Mouse (Mus musculus): ENCODE measurements at regions not wholly inside any gene's neighbourhood (a gene's known extent, or its start where the extent isn't known, plus 50 kb on each side); places are given as distances from the start of the nearest gene placed in this dataset.
A peak's percentile ranks its signal among the peaks of the same experiment; 100 is the strongest.
"Not testable (repeated sequence)": the region's sequence is repeated elsewhere in the genome, so short reads cannot be mapped to it uniquely, and the experiment has no call there.

DNA sequence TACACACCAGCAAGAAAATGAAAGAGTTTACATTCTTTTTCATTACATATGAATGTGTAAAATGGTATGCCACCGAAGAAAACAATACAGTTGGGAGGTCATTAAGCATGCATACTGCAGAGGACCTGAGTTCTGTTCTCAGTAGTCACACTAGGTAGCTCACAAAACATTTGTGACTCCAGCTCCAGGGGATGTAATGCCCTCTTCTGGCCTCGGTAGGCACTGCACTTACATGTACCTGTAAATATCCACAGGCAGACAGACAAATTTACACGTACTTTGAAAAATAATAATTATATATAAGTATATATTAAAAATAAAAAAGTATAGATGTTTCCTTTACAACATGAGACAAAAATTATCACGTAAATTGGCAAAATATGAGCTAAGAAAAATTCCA lies 342.3 kb upstream of the Gm28363 start:
- DNase-seq = peak in 1 of 2 experiments; percentile 48

DNA sequence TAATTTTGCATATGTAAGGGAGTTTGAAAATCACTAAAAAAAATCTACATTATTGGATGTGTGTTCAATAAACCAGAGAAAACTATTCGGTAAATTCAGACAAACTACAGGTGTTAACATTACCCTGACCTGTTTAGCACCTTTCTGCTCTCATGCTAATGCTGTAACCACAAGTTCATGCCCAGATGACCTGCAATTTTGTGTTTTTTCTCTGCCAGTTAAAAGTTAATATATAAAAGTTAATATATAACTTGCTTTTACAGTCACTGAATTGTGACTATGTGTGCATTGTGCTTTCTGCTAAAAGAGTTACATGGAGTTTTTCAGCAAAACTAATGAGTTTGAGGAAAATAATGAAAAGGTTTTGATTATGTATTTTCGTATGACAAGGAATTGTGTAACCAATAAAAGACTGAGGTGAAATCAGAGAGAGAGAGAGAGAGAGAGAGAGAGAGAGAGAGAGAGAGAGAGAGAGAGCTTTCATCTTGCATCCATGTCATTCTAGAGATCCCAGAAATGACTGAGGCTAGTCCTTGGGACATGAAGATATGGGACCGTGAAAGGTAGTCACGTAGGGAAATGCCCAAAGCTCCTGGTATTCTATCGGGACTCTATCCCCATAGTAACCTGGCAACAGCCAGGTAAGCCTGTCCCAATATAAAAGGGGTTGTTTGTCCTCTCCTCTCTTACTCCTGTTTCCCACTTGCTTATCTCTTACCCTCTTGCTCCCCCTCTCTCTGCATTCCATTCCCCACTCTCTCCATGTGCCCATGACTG lies 340.3 kb upstream of the Gm28363 start:
- DNase-seq = peak in 1 of 2 experiments; percentile 28

DNA sequence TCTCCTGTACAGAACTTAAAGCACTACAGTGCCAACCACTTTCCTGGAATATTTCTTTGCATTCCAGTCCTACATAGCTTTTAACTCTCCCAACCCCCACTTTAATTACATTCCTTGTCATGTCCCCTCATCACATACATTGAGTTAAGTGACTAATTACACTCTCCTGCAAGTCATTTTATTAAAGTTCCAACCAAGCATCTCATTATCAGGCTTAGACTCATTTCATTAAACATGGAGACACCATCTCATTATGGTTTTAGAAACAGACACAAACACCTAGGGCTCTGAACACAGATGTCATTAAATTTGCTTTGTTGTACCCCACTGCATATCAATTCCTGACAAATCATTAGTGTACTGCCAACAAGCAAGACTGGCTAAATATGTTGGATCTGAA lies 332.9 kb upstream of the Gm28363 start:
- no peak for DNase-seq

DNA sequence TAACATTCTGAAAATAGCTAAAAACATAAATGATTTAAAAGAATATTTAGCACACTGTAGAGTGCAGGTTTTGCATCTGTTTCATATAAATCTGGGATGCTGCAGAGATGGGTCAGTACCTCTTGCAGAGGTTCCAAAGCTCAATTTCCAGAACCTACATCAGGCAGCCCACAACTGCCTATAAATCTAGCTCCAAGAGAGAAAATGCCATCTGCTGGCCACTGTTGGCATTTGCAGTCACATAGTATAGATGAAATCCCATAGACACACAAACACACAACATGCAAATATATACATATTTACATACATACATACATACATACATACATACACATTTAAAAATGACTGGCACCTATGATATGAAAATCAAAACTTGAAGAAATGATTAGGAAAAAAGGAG lies 284.6 kb upstream of the Gm28363 start:
- DNase-seq = peak; percentile 6 to 65

DNA sequence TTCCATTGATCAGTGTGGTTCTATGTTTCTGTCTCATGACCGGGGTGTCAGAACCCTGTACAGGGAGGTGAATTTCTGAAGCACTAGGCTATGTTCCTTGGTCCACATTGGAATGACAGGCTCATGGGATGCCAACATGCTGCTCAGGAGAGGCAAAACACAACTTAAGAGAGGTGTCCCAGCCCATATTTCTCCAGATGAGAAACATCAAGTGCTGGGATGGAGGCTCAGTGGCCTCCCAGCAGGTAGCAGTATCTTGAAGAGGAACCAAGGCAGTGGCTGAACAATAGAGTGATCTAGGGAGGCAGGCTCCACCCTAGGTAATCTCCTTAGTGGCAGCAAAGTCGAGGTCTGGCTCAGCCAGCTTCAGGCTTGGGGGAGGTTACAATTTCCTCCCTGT lies 239.2 kb upstream of the Gm28363 start:
- DNase-seq = no peak

DNA sequence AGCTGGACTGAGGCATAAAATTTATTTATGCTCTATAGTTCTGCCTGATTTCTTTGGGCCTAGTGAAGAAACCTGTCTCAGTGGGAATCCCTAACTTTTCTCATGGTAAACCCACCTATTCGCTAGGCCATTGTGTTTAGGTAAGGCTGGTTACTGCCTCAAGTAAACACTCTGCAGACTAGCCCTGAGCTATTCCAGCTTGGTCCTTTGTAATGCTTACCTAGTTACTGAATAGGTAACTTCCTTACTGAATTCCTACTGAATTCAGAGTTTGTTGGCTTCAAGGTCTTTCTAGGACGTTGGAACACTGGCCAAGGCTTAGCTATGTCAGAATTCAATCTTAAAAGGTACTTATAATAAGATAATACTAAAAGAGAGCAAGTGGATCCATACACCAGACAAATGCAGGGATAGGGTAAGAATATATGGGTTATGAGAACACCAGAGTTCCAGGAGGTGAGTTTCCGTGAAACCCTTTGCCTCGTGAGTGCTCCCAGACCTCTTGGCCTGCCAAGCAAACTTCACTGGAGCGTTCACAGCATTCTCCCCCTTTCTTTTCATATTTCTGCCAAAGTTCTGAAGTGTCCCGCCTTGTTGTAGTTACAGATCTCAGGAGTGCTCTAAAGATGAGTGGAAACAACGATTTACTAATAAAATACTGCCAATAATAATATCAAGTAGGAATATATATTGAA lies 238.6 kb upstream of the Gm28363 start:
- DNase-seq = not testable (repeated sequence)

DNA sequence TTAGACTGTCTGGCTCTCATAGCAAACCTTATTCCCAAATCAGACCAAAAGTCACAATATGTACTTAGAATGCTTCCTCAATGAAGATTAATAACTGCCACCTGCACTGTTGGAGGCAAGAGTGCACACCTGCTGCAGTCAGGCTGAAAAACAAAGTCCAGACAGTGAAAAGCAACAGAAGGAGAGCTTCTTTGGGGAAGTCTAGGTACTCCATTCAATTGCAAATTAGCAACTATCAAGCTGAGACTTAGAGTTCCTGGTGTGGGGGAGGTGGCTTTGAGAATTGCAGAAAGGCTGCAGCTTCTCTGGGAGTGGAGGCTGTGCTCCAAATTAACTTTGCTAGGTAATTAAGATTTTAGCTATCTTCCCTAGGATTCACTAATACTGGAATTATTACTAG lies 237.8 kb upstream of the Gm28363 start:
- DNase-seq = not testable (repeated sequence)

DNA sequence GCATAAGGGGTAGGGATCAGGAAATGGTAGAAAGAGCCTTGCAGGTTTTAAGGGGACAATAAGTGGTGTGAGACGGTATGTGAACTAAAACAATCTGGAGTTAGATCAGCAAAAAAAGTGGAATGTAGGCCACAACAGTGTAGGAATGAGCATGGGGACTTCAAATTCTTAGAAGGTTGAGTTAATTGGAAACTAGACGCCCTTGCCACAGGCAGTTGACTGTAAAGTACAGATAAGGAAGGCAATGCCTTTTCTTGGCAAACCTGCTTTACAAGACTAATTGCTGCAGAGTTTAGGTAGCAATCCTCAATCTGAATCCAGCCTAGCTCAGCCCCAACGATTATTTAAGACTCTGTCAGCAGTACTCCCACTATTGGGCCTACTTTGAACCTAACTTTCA lies 206.8 kb upstream of the Gm28363 start:
- DNase-seq = peak; percentile 40 to 42

DNA sequence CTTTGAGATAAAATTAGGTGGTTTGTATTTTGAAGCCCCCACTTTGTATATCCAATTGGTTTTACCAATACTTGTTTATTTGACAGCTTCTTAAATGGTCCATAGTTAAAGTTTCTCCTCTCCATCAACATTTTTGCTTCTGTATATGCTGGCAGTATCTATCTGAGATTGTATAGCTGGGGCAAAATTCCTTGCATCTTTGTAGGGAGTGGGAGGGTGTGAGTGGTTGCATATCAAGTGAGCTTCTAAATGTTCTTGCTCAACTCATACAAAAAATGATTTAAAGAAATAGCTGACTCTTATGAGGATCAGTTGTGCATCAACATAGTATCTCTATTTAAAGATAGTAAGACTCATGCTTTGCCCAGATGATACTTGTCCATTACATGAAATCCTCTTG lies 199.9 kb upstream of the Gm28363 start:
- DNase-seq = no peak

DNA sequence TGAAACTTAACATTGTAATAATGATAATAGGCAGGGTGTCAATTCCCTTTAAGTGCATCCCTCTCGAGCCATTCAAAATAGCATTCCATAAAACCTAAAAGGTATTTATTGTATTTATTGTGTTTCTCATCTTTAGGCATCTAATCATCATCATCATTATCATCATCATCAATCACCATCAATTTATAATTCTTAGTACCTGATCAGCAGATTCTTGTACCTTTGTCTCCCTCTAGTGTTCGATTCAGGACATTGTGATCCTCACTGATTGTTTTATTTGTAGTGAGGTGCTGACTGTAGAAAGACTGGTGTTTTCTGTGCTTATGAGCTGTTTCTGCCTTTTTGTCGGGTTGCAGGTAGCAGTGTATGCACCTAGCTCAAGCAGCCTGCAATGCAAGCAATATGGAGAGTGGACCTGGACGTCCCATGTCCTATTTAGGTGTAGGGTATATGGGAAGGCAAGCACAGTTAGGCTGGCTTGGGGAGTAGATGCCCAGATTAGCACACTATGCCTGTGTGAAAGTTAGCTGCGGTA lies 177.4 kb upstream of the Gm28363 start:
- peak; percentile 1 to 4 for DNase-seq

Data from kidney, postnatal 36 days (tissue).